ENCODE assay signal across 9 mouse cellular contexts in genomic region chr1:79860411-79861039, GRCm38 (mm10). TPM values are rescaled to one million over a fixed set of nuclear protein-coding genes. Genes with fewer than 3 reads are reported as not detected.
DNase-seq lines count a peak whose midpoint lies in the region; ATAC-seq and TF ChIP-seq lines count a peak whose summit lies in the region.
"Had no signal": no experiment of that assay in that cellular context is flagged by ENCODE, and none has a peak within 500 bp of the region (broad histone marks: within the 10 kb centered on the region; RNA-seq: fewer than 3 reads in every experiment).

No protein-coding gene starts in this region.

- H3K4me3 ChIP-seq in lung, embryonic 15.5 days: 0 out of 2 replicates have a peak overlapping the region, but pooled peaks have one; percentile 2
- H3K4me3 ChIP-seq in hindbrain, embryonic 16.5 days (ENCODE audit: low read length): no peak overlapping the region
- H3K4me3 ChIP-seq in midbrain, postnatal 0 days (ENCODE audit: low read depth, low read length): no peak overlapping the region

- no peaks in the 10 kb centered on the region for H3K36me3 ChIP-seq in lung, embryonic 15.5 days
- H3K36me3 ChIP-seq in hindbrain, embryonic 16.5 days (ENCODE audit: control insufficient read depth, insufficient read depth, low read length): no peaks in the 10 kb centered on the region
- no peaks in the 10 kb centered on the region for H3K36me3 ChIP-seq in midbrain, postnatal 0 days (ENCODE audit: insufficient read depth, low read length)

- ATAC-seq in lung, embryonic 15.5 days (ENCODE audit: borderline replicate concordance, extremely low read depth, low FRiP score, low TSS enrichment): peak; percentile 76
- peak; percentile 71 for ATAC-seq in hindbrain, embryonic 16.5 days
- ATAC-seq in midbrain, postnatal 0 days (ENCODE audit: low FRiP score): no peak
- ATAC-seq in erythroblast, adult 5-6 weeks (replicated peaks; ENCODE audit: low FRiP score, poor library complexity, severe bottlenecking): no peak
- no peak for ATAC-seq in frontal cortex, adult (ENCODE audit: low TSS enrichment)

- no peaks in the 10 kb centered on the region for H3K9me3 ChIP-seq in lung, embryonic 15.5 days
- H3K9me3 ChIP-seq in hindbrain, embryonic 16.5 days (ENCODE audit: control insufficient read depth, low read length): no peaks in the 10 kb centered on the region
- H3K9me3 ChIP-seq in midbrain, postnatal 0 days (ENCODE audit: low read length): no peaks in the 10 kb centered on the region

- TF ChIP-seq CTCF in midbrain, postnatal 0 days (IDR thresholded peaks at IDR 0.05): no peak

- peak overlapping the region; percentile 42 for H3K4me2 ChIP-seq in lung, embryonic 15.5 days
- peak overlapping the region; percentile 25 for H3K4me2 ChIP-seq in hindbrain, embryonic 16.5 days (ENCODE audit: low read length)
- peak overlapping the region; percentile 6; the same call in 1 of the 2 replicates for H3K4me2 ChIP-seq in midbrain, postnatal 0 days (ENCODE audit: low read depth, low read length, poor library complexity, severe bottlenecking)

- peak; percentile 81 for DNase-seq in heart, adult 11 months
- DNase-seq in heart, postnatal 25 days (ENCODE audit: low spot score): no peak
- no peak for DNase-seq in lung, postnatal 36 days
- DNase-seq in midbrain, postnatal 0 days (ENCODE audit: low spot score): peak; percentile 78
- DNase-seq: kidney, adult 11 months had no signal

- intact Hi-C loops in heart, postnatal 25 days (cut with DNase I): no loop called here

- H3K27ac ChIP-seq in lung, embryonic 15.5 days: peak overlapping the region; percentile 91
- peak overlapping the region; percentile 68 for H3K27ac ChIP-seq in hindbrain, embryonic 16.5 days (ENCODE audit: low read depth, low read length)
- peak overlapping the region; percentile 51 for H3K27ac ChIP-seq in midbrain, postnatal 0 days (ENCODE audit: low read depth, low read length)

- WGBS in lung, embryonic 15.5 days: 16% methylated on average over 12 of the region's 12 CpGs
- WGBS in hindbrain, embryonic 16.5 days: 32% methylated on average over 12 of the region's 12 CpGs
- 27% methylated on average over 12 of the region's 12 CpGs for WGBS in midbrain, postnatal 0 days

- H3K4me1 ChIP-seq in lung, embryonic 15.5 days: peaks cover 51% of the 10 kb centered on the region
- H3K4me1 ChIP-seq in hindbrain, embryonic 16.5 days (ENCODE audit: control insufficient read depth, insufficient read depth, low read depth, low read length): peaks cover 9% of the 10 kb centered on the region
- peaks cover 6% of the 10 kb centered on the region; the same call in 1 of the 2 replicates for H3K4me1 ChIP-seq in midbrain, postnatal 0 days (ENCODE audit: insufficient read depth, low read length)

- no peaks in the 10 kb centered on the region for H3K27me3 ChIP-seq in lung, embryonic 15.5 days
- no peaks in the 10 kb centered on the region for H3K27me3 ChIP-seq in hindbrain, embryonic 16.5 days (replicated peaks; ENCODE audit: control insufficient read depth, insufficient read depth, low read length)
- H3K27me3 ChIP-seq in midbrain, postnatal 0 days (ENCODE audit: insufficient read depth, low read length): no peaks in the 10 kb centered on the region

- H3K9ac ChIP-seq in lung, embryonic 15.5 days: no peak overlapping the region
- no peak overlapping the region for H3K9ac ChIP-seq in hindbrain, embryonic 16.5 days (ENCODE audit: low read depth, low read length)
- no peak overlapping the region for H3K9ac ChIP-seq in midbrain, postnatal 0 days (replicated peaks; ENCODE audit: low read length, poor library complexity, severe bottlenecking)

RNA-seq across cellular contexts. Expression of gene Serpine2, which starts 0.5 kb away (rescaled TPM):
- 10 to 100 TPM; 18.6 to 20.8 TPM for total RNA-seq in heart, postnatal 25 days (2021)
- polyA plus RNA-seq in lung, embryonic 15.5 days (2015; fragmentation: Nextera tagmentation; extraction: Ambion mirVana): 357 TPM in 2 replicates
- 378 and 403 TPM in 2 replicates for polyA plus RNA-seq in hindbrain, embryonic 16.5 days (2015; fragmentation: Nextera tagmentation; extraction: Ambion mirVana)
- total RNA-seq in midbrain, postnatal 0 days (2014; rRNA removed): 254 TPM in 2 replicates
- 386 and 444 TPM in 2 replicates for polyA plus RNA-seq in midbrain, postnatal 0 days (2015; fragmentation: Nextera tagmentation; extraction: Ambion mirVana)
- 6.9 and 38.2 TPM in 2 replicates for total RNA-seq in erythroblast, adult 5-6 weeks (2015; ENCODE audit: low replicate concordance)
- 3.3 and 6.8 TPM in 2 replicates for total RNA-seq in erythroblast, adult 5-6 weeks (2017; ENCODE audit: low replicate concordance)

Comparison
In these comparisons a context has a peak if more than half of its experiments do, and no peak if none do; other contexts are left out.
1. DNase-seq: peak in heart, adult 11 months (single experiment) and midbrain, postnatal 0 days (single experiment); none in heart, postnatal 25 days (single experiment) and lung, postnatal 36 days (single experiment).
2. ATAC-seq: peak in lung, embryonic 15.5 days (single experiment) and hindbrain, embryonic 16.5 days (single experiment); none in midbrain, postnatal 0 days (single experiment), erythroblast, adult 5-6 weeks (single experiment) and frontal cortex, adult (single experiment).
3. Peak in every context shown above with its lines, with median percentiles within 50 percentile points of each other: H3K27ac ChIP-seq and H3K4me2 ChIP-seq.